In genomic region chr15:101424914-101425313, GRCm38 (mm10) we compare ENCODE assay signal across 31 mouse cellular contexts. TPM values are rescaled to one million over a fixed set of nuclear protein-coding genes. Genes with fewer than 3 reads are reported as not detected.
DNase-seq lines count a peak whose midpoint lies in the region; ATAC-seq and TF ChIP-seq lines count a peak whose summit lies in the region.
"Had no signal": no experiment of that assay in that cellular context is flagged by ENCODE, and none has a peak within 500 bp of the region (broad histone marks: within the 10 kb centered on the region; RNA-seq: fewer than 3 reads in every experiment).

No protein-coding gene starts in this region.

- TF ChIP-seq CTCF in lung, postnatal 0 days (IDR thresholded peaks at IDR 0.05): no peak

- WGBS in limb, embryonic 15.5 days: 28% methylated on average over 5 of the region's 5 CpGs
- 33% methylated on average over 5 of the region's 5 CpGs for WGBS in limb, embryonic 10.5 days
- WGBS in lung, postnatal 0 days: 17% methylated on average over 5 of the region's 5 CpGs
- WGBS in stomach, embryonic 15.5 days: 36% methylated on average over 5 of the region's 5 CpGs
- 22% methylated on average over 5 of the region's 5 CpGs for WGBS in heart, embryonic 11.5 days (ENCODE audit: insufficient replicate concordance)
- 29% methylated on average over 5 of the region's 5 CpGs for WGBS in midbrain, embryonic 14.5 days

- no peaks in the 10 kb centered on the region for H3K36me3 ChIP-seq in limb, embryonic 15.5 days
- H3K36me3 ChIP-seq in limb, embryonic 10.5 days: no peaks in the 10 kb centered on the region
- peaks cover 9% of the 10 kb centered on the region for H3K36me3 ChIP-seq in lung, postnatal 0 days (ENCODE audit: insufficient read depth, low read length)
- H3K36me3 ChIP-seq in stomach, embryonic 15.5 days: no peaks in the 10 kb centered on the region
- H3K36me3 ChIP-seq in heart, embryonic 11.5 days (ENCODE audit: control insufficient read depth, insufficient read depth, low read length): no peaks in the 10 kb centered on the region
- H3K36me3 ChIP-seq in midbrain, embryonic 14.5 days (ENCODE audit: control insufficient read depth, insufficient read depth, low read length): no peaks in the 10 kb centered on the region
- H3K36me3 ChIP-seq: embryonic facial prominence, embryonic 13.5 days; limb, embryonic 13.5 days; midbrain, embryonic 13.5 days; neural tube, embryonic 12.5 days had no signal

- peak overlapping the region; percentile 47; the same call in 1 of the 2 replicates for H3K27ac ChIP-seq in limb, embryonic 15.5 days
- no peak overlapping the region for H3K27ac ChIP-seq in limb, embryonic 10.5 days
- H3K27ac ChIP-seq in lung, postnatal 0 days (ENCODE audit: low read length): peak overlapping the region; percentile 1; the same call in 1 of the 2 replicates
- H3K27ac ChIP-seq in stomach, embryonic 15.5 days: 0 out of 2 replicates have a peak overlapping the region, but pooled peaks have one; percentile 7
- no peak overlapping the region for H3K27ac ChIP-seq in heart, embryonic 11.5 days (ENCODE audit: low read depth, low read length)
- no peak overlapping the region for H3K27ac ChIP-seq in midbrain, embryonic 14.5 days (replicated peaks; ENCODE audit: low read depth, low read length)
- H3K27ac ChIP-seq: embryonic facial prominence, embryonic 13.5 days; gastrocnemius, adult 2 months; hindbrain, embryonic 14.5 days; limb, embryonic 13.5 days; liver, embryonic 14.5 days; midbrain, embryonic 13.5 days; neural tube, embryonic 12.5 days had no signal

- H3K9me3 ChIP-seq in limb, embryonic 15.5 days: no peaks in the 10 kb centered on the region
- no peaks in the 10 kb centered on the region for H3K9me3 ChIP-seq in limb, embryonic 10.5 days (replicated peaks)
- no peaks in the 10 kb centered on the region for H3K9me3 ChIP-seq in lung, postnatal 0 days (ENCODE audit: low read length)
- no peaks in the 10 kb centered on the region for H3K9me3 ChIP-seq in stomach, embryonic 15.5 days
- H3K9me3 ChIP-seq in heart, embryonic 11.5 days (replicated peaks; ENCODE audit: control insufficient read depth, low read length): no peaks in the 10 kb centered on the region
- H3K9me3 ChIP-seq in midbrain, embryonic 14.5 days (ENCODE audit: control insufficient read depth, low read length): no peaks in the 10 kb centered on the region
- H3K9me3 ChIP-seq: embryonic facial prominence, embryonic 13.5 days; limb, embryonic 13.5 days; midbrain, embryonic 13.5 days; neural tube, embryonic 12.5 days had no signal

- H3K27me3 ChIP-seq in limb, embryonic 15.5 days: no peaks in the 10 kb centered on the region
- H3K27me3 ChIP-seq in limb, embryonic 10.5 days (ENCODE audit: low read depth, poor library complexity, severe bottlenecking): no peaks in the 10 kb centered on the region
- H3K27me3 ChIP-seq in lung, postnatal 0 days (replicated peaks; ENCODE audit: insufficient read depth, low read length): no peaks in the 10 kb centered on the region
- no peaks in the 10 kb centered on the region for H3K27me3 ChIP-seq in stomach, embryonic 15.5 days (replicated peaks)
- H3K27me3 ChIP-seq in heart, embryonic 11.5 days (ENCODE audit: control insufficient read depth, insufficient read depth, low read length): no peaks in the 10 kb centered on the region; the same call in 1 of the 2 replicates
- no peaks in the 10 kb centered on the region for H3K27me3 ChIP-seq in midbrain, embryonic 14.5 days (ENCODE audit: control insufficient read depth, insufficient read depth, low read length)
- H3K27me3 ChIP-seq: embryonic facial prominence, embryonic 13.5 days; midbrain, embryonic 13.5 days; neural tube, embryonic 12.5 days had no signal

- H3K4me3 ChIP-seq in limb, embryonic 15.5 days: no peak overlapping the region
- no peak overlapping the region for H3K4me3 ChIP-seq in limb, embryonic 10.5 days
- no peak overlapping the region for H3K4me3 ChIP-seq in lung, postnatal 0 days (ENCODE audit: low read depth, low read length)
- no peak overlapping the region for H3K4me3 ChIP-seq in stomach, embryonic 15.5 days (replicated peaks)
- no peak overlapping the region for H3K4me3 ChIP-seq in heart, embryonic 11.5 days (ENCODE audit: low read depth, low read length)
- no peak overlapping the region for H3K4me3 ChIP-seq in midbrain, embryonic 14.5 days (replicated peaks; ENCODE audit: low read depth, low read length)
- H3K4me3 ChIP-seq: embryonic facial prominence, embryonic 13.5 days; gastrocnemius, adult 2 months; limb, embryonic 13.5 days; midbrain, embryonic 13.5 days; neural tube, embryonic 12.5 days had no signal

- DNase-seq in limb, embryonic 10.5 days (ENCODE audit: low spot score): no peak
- DNase-seq in R1 (ENCODE audit: low read depth, low spot score): peak; percentile 53
- DNase-seq in lung, postnatal 0 days (ENCODE audit: low spot score): peak; percentile 57
- DNase-seq in thymus, adult 18-20 months: no peak
- DNase-seq in midbrain, embryonic 14.5 days: no peak
- DNase-seq: adrenal gland, adult 2 months; cerebellum, adult 11-12 months; cerebellum, postnatal 10 days; gastrocnemius, adult 2 months; heart, postnatal 4 days; kidney, adult 9 months; kidney, postnatal 25 days; right cerebral cortex, postnatal 4 days had no signal

- TF ChIP-seq EP300 in lung, postnatal 0 days (IDR thresholded peaks at IDR 0.05): no peak

- no peak overlapping the region for H3K4me2 ChIP-seq in limb, embryonic 15.5 days
- no peak overlapping the region for H3K4me2 ChIP-seq in lung, postnatal 0 days (replicated peaks; ENCODE audit: low read depth, low read length)
- no peak overlapping the region for H3K4me2 ChIP-seq in stomach, embryonic 15.5 days
- no peak overlapping the region for H3K4me2 ChIP-seq in heart, embryonic 11.5 days
- no peak overlapping the region for H3K4me2 ChIP-seq in midbrain, embryonic 14.5 days (ENCODE audit: low read length)
- H3K4me2 ChIP-seq: embryonic facial prominence, embryonic 13.5 days; hindbrain, embryonic 14.5 days; limb, embryonic 13.5 days; midbrain, embryonic 13.5 days; neural tube, embryonic 12.5 days had no signal

- ATAC-seq in limb, embryonic 15.5 days (ENCODE audit: insufficient number of reproducible peaks, low FRiP score, low TSS enrichment, low read depth): no peak
- peak; percentile 68 for ATAC-seq in lung, postnatal 0 days
- no peak for ATAC-seq in stomach, embryonic 15.5 days (ENCODE audit: insufficient read depth, low FRiP score, low read depth)
- no peak for ATAC-seq in heart, embryonic 11.5 days (replicated peaks; ENCODE audit: insufficient number of reproducible peaks, low FRiP score, low TSS enrichment)
- no peak for ATAC-seq in midbrain, embryonic 14.5 days (ENCODE audit: low FRiP score, low TSS enrichment)
- ATAC-seq: forebrain, embryonic 14.5 days; inflammation-experienced regulatory T-cells, adult 6 months; midbrain, embryonic 13.5 days had no signal

- no peak overlapping the region for H3K9ac ChIP-seq in limb, embryonic 15.5 days
- no peak overlapping the region for H3K9ac ChIP-seq in lung, postnatal 0 days (replicated peaks; ENCODE audit: low read depth)
- H3K9ac ChIP-seq in stomach, embryonic 15.5 days: no peak overlapping the region
- H3K9ac ChIP-seq in heart, embryonic 11.5 days (ENCODE audit: low read depth, low read length): no peak overlapping the region
- no peak overlapping the region for H3K9ac ChIP-seq in midbrain, embryonic 14.5 days (replicated peaks; ENCODE audit: low read length)
- H3K9ac ChIP-seq: embryonic facial prominence, embryonic 13.5 days; hindbrain, embryonic 14.5 days; limb, embryonic 13.5 days; liver, embryonic 14.5 days; midbrain, embryonic 13.5 days; neural tube, embryonic 12.5 days had no signal

- peaks cover 4% of the 10 kb centered on the region; the same call in 1 of the 2 replicates for H3K4me1 ChIP-seq in limb, embryonic 15.5 days
- H3K4me1 ChIP-seq in limb, embryonic 10.5 days: no peaks in the 10 kb centered on the region
- no peaks in the 10 kb centered on the region for H3K4me1 ChIP-seq in lung, postnatal 0 days (ENCODE audit: insufficient read depth, low read depth, low read length)
- H3K4me1 ChIP-seq in stomach, embryonic 15.5 days: 0 out of 2 replicates have a peak, but pooled peaks cover 5% of the 10 kb centered on the region
- no peaks in the 10 kb centered on the region for H3K4me1 ChIP-seq in heart, embryonic 11.5 days (ENCODE audit: control insufficient read depth, insufficient read depth, low read length)
- no peaks in the 10 kb centered on the region for H3K4me1 ChIP-seq in midbrain, embryonic 14.5 days (ENCODE audit: control insufficient read depth, insufficient read depth, low read length)
- H3K4me1 ChIP-seq: embryonic facial prominence, embryonic 13.5 days; limb, embryonic 13.5 days; midbrain, embryonic 13.5 days; neural tube, embryonic 12.5 days had no signal

RNA-seq across cellular contexts. Expression of gene Krt87, which starts 13.7 kb away (rescaled TPM):
- polyA plus RNA-seq in limb, embryonic 15.5 days (2015; fragmentation: Nextera tagmentation; extraction: Ambion mirVana): 3.0 and 3.6 TPM in 2 replicates
- polyA plus RNA-seq in limb, embryonic 10.5 days (2016; fragmentation: Nextera tagmentation; extraction: Ambion mirVana): not detected in 2 replicates
- polyA plus RNA-seq in lung, postnatal 0 days (2015; fragmentation: Nextera tagmentation; extraction: Ambion mirVana): 0.24 and 0.29 TPM in 2 replicates
- polyA plus RNA-seq in stomach, embryonic 15.5 days (2015; fragmentation: Nextera tagmentation; extraction: Ambion mirVana): 0.24 and 0.40 TPM in 2 replicates
- polyA plus RNA-seq in heart, embryonic 11.5 days (2014; fragmentation: Nextera tagmentation; extraction: Ambion mirVana): not detected in 2 replicates
- polyA plus RNA-seq in midbrain, embryonic 14.5 days (2014; fragmentation: Nextera tagmentation; extraction: Ambion mirVana): 0.09 and 0.26 TPM in 2 replicates
- polyA plus RNA-seq: adrenal gland, adult 2 months; C2C12; forebrain, embryonic 14.5 days; liver, embryonic 14.5 days had no signal

RNA-seq across cellular contexts. Expression of gene Krt7, which starts 14.1 kb away (rescaled TPM):
- polyA plus RNA-seq in limb, embryonic 15.5 days (2015; fragmentation: Nextera tagmentation; extraction: Ambion mirVana): 162 and 164 TPM in 2 replicates
- 14.2 and 16.9 TPM in 2 replicates for polyA plus RNA-seq in limb, embryonic 10.5 days (2016; fragmentation: Nextera tagmentation; extraction: Ambion mirVana)
- 430 and 463 TPM in 2 replicates for polyA plus RNA-seq in lung, postnatal 0 days (2015; fragmentation: Nextera tagmentation; extraction: Ambion mirVana)
- 172 and 231 TPM in 2 replicates for polyA plus RNA-seq in stomach, embryonic 15.5 days (2015; fragmentation: Nextera tagmentation; extraction: Ambion mirVana)
- polyA plus RNA-seq in heart, embryonic 11.5 days (2014; fragmentation: Nextera tagmentation; extraction: Ambion mirVana): 23.8 and 25.8 TPM in 2 replicates
- 0.12 and 0.24 TPM in 2 replicates for polyA plus RNA-seq in midbrain, embryonic 14.5 days (2014; fragmentation: Nextera tagmentation; extraction: Ambion mirVana)

RNA-seq across cellular contexts. Expression of gene Krt88, which starts 22.6 kb away (rescaled TPM):
- polyA plus RNA-seq in limb, embryonic 15.5 days (2015; fragmentation: Nextera tagmentation; extraction: Ambion mirVana): not detected in 2 replicates
- polyA plus RNA-seq in limb, embryonic 10.5 days (2016; fragmentation: Nextera tagmentation; extraction: Ambion mirVana): not detected in 2 replicates
- 0.15 and 0.21 TPM in 2 replicates for polyA plus RNA-seq in lung, postnatal 0 days (2015; fragmentation: Nextera tagmentation; extraction: Ambion mirVana)
- polyA plus RNA-seq in stomach, embryonic 15.5 days (2015; fragmentation: Nextera tagmentation; extraction: Ambion mirVana): 0.14 TPM in 1 of 2 replicates, not detected in the other
- polyA plus RNA-seq in heart, embryonic 11.5 days (2014; fragmentation: Nextera tagmentation; extraction: Ambion mirVana): not detected in 2 replicates
- not detected in 2 replicates for polyA plus RNA-seq in midbrain, embryonic 14.5 days (2014; fragmentation: Nextera tagmentation; extraction: Ambion mirVana)
- polyA plus RNA-seq: adrenal gland, adult 2 months; C2C12; embryonic facial prominence, embryonic 13.5 days; forebrain, embryonic 14.5 days; frontal cortex, adult 2 months; heart, embryonic 16.5 days; hindbrain, embryonic 14.5 days; inflammation-experienced regulatory T-cells, adult 6 months; limb, embryonic 13.5 days; liver, embryonic 14.5 days; midbrain, embryonic 13.5 days; neural tube, embryonic 12.5 days; stomach, embryonic 14.5 days; thymus, postnatal 0 days had no signal

RNA-seq across cellular contexts. Expression of gene Krt81, which starts 38.6 kb away (rescaled TPM):
- polyA plus RNA-seq in limb, embryonic 15.5 days (2015; fragmentation: Nextera tagmentation; extraction: Ambion mirVana): 0.35 and 1.3 TPM in 2 replicates
- not detected in 2 replicates for polyA plus RNA-seq in limb, embryonic 10.5 days (2016; fragmentation: Nextera tagmentation; extraction: Ambion mirVana)
- polyA plus RNA-seq in lung, postnatal 0 days (2015; fragmentation: Nextera tagmentation; extraction: Ambion mirVana): not detected in 2 replicates
- not detected in 2 replicates for polyA plus RNA-seq in stomach, embryonic 15.5 days (2015; fragmentation: Nextera tagmentation; extraction: Ambion mirVana)
- not detected in 2 replicates for polyA plus RNA-seq in heart, embryonic 11.5 days (2014; fragmentation: Nextera tagmentation; extraction: Ambion mirVana)
- polyA plus RNA-seq in midbrain, embryonic 14.5 days (2014; fragmentation: Nextera tagmentation; extraction: Ambion mirVana): not detected in 2 replicates
- polyA plus RNA-seq: adrenal gland, adult 2 months; C2C12; embryonic facial prominence, embryonic 13.5 days; forebrain, embryonic 14.5 days; frontal cortex, adult 2 months; gonadal fat pad, adult 2 months; heart, embryonic 16.5 days; hindbrain, embryonic 14.5 days; inflammation-experienced regulatory T-cells, adult 6 months; limb, embryonic 13.5 days; liver, embryonic 14.5 days; midbrain, embryonic 13.5 days; neural tube, embryonic 12.5 days; stomach, embryonic 14.5 days; urinary bladder, adult 2 months had no signal

RNA-seq across cellular contexts. Expression of gene Krt86, which starts 48.4 kb away (rescaled TPM):
- polyA plus RNA-seq in limb, embryonic 15.5 days (2015; fragmentation: Nextera tagmentation; extraction: Ambion mirVana): 0.27 and 0.28 TPM in 2 replicates
- not detected in 2 replicates for polyA plus RNA-seq in limb, embryonic 10.5 days (2016; fragmentation: Nextera tagmentation; extraction: Ambion mirVana)
- polyA plus RNA-seq in lung, postnatal 0 days (2015; fragmentation: Nextera tagmentation; extraction: Ambion mirVana): not detected in 2 replicates
- 0.06 TPM in 1 of 2 replicates, not detected in the other for polyA plus RNA-seq in stomach, embryonic 15.5 days (2015; fragmentation: Nextera tagmentation; extraction: Ambion mirVana)
- polyA plus RNA-seq in heart, embryonic 11.5 days (2014; fragmentation: Nextera tagmentation; extraction: Ambion mirVana): not detected in 2 replicates
- 0.11 and 0.12 TPM in 2 replicates for polyA plus RNA-seq in midbrain, embryonic 14.5 days (2014; fragmentation: Nextera tagmentation; extraction: Ambion mirVana)
- polyA plus RNA-seq: adrenal gland, adult 2 months; C2C12; embryonic facial prominence, embryonic 13.5 days; forebrain, embryonic 14.5 days; gonadal fat pad, adult 2 months; heart, embryonic 16.5 days; limb, embryonic 13.5 days; liver, embryonic 14.5 days; midbrain, embryonic 13.5 days; neural tube, embryonic 12.5 days; stomach, embryonic 14.5 days; urinary bladder, adult 2 months had no signal

Comparison
In these comparisons a context has a peak if more than half of its experiments do, and no peak if none do; other contexts are left out.
1. H3K27ac ChIP-seq: peak in limb, embryonic 15.5 days (single experiment), lung, postnatal 0 days (single experiment) and stomach, embryonic 15.5 days (single experiment); none in limb, embryonic 10.5 days (single experiment), heart, embryonic 11.5 days (single experiment) and midbrain, embryonic 14.5 days (single experiment).
2. DNase-seq: peak in R1 (single experiment) and lung, postnatal 0 days (single experiment); none in limb, embryonic 10.5 days (single experiment), thymus, adult 18-20 months (0 of 2) and midbrain, embryonic 14.5 days (single experiment).
3. RNA of gene Krt7, which starts 14.1 kb away (polyA plus RNA-seq): 430 to 463 TPM in lung, postnatal 0 days, 172 to 231 TPM in stomach, embryonic 15.5 days, 162 to 164 TPM in limb, embryonic 15.5 days, 23.8 to 25.8 TPM in heart, embryonic 11.5 days and 14.2 to 16.9 TPM in limb, embryonic 10.5 days; 0.12 to 0.24 TPM in midbrain, embryonic 14.5 days; every median in the first group is over 10 times any median in the second.